Mouse (Mus musculus): Measurements from ENCODE around the gene Cct5. TPM values are rescaled to one million over a fixed set of nuclear protein-coding genes. Genes with fewer than 3 reads are reported as not detected.

The Cct5 gene
- 100 to 1,000 TPM; 233 to 257 TPM for total RNA-seq (2021)

GRCm38 (mm10) chr15:31601646-31602374 lies at the start of gene Cct5, which contains the start of gene Fam173b:
TSS of gene Cct5 (minus strand) at chr15:31601804.
TSS of gene Fam173b (plus strand) at chr15:31601852.
- peak; percentile 99 to 100 for DNase-seq (ENCODE audit: extremely low spot score in 1 of 2, low spot score in 1 of 2)

GRCm38 (mm10) chr15:31650821-31651220 lies 49.2 kb upstream of the Cct5 start:
- DNase-seq (ENCODE audit: extremely low spot score in 1 of 2, low spot score in 1 of 2), result no peak

GRCm38 (mm10) chr15:31649691-31650090 lies 48.1 kb upstream of the Cct5 start:
- no peak for DNase-seq (ENCODE audit: extremely low spot score in 1 of 2, low spot score in 1 of 2)

GRCm38 (mm10) chr15:31647851-31648569 lies 46.4 kb upstream of the Cct5 start:
- no peak for DNase-seq (ENCODE audit: extremely low spot score in 1 of 2, low spot score in 1 of 2)

GRCm38 (mm10) chr15:31647225-31647624 lies 45.6 kb upstream of the Cct5 start:
- no peak for DNase-seq (ENCODE audit: extremely low spot score in 1 of 2, low spot score in 1 of 2)

GRCm38 (mm10) chr15:31636091-31636595 lies 34.5 kb upstream of the Cct5 start:
- DNase-seq (ENCODE audit: extremely low spot score in 1 of 2, low spot score in 1 of 2), result no peak

GRCm38 (mm10) chr15:31634582-31634981 lies 33.0 kb upstream of the Cct5 start:
- DNase-seq (ENCODE audit: extremely low spot score in 1 of 2, low spot score in 1 of 2), result peak; percentile 47 to 51

GRCm38 (mm10) chr15:31632478-31632877 lies 30.9 kb upstream of the Cct5 start:
- DNase-seq (ENCODE audit: extremely low spot score in 1 of 2, low spot score in 1 of 2), result no peak

GRCm38 (mm10) chr15:31631396-31631858 lies 29.8 kb upstream of the Cct5 start:
- DNase-seq (ENCODE audit: extremely low spot score in 1 of 2, low spot score in 1 of 2), result no peak

GRCm38 (mm10) chr15:31629556-31629955 lies 28.0 kb upstream of the Cct5 start:
- DNase-seq (ENCODE audit: extremely low spot score in 1 of 2, low spot score in 1 of 2), result no peak

GRCm38 (mm10) chr15:31628180-31628579 lies 26.6 kb upstream of the Cct5 start:
- no peak for DNase-seq (ENCODE audit: extremely low spot score in 1 of 2, low spot score in 1 of 2)

GRCm38 (mm10) chr15:31627277-31628154 lies 25.9 kb upstream of the Cct5 start:
- DNase-seq (ENCODE audit: extremely low spot score in 1 of 2, low spot score in 1 of 2), result no peak

- peak in 1 of 2 experiments; percentile 30 for DNase-seq (ENCODE audit: extremely low spot score in 1 of 2, low spot score in 1 of 2)
Observed at GRCm38 (mm10) chr15:31619521-31619920, 17.9 kb upstream of the Cct5 start.

GRCm38 (mm10) chr15:31617261-31617660 lies 15.7 kb upstream of the Cct5 start:
- DNase-seq (ENCODE audit: extremely low spot score in 1 of 2, low spot score in 1 of 2), result no peak

- DNase-seq (ENCODE audit: extremely low spot score in 1 of 2, low spot score in 1 of 2), result no peak
Observed at GRCm38 (mm10) chr15:31614666-31615065, 13.1 kb upstream of the Cct5 start.

- DNase-seq (ENCODE audit: extremely low spot score in 1 of 2, low spot score in 1 of 2), result no peak
Observed at GRCm38 (mm10) chr15:31613826-31614453, 12.3 kb upstream of the Cct5 start.

GRCm38 (mm10) chr15:31611976-31612375 lies 10.4 kb upstream of the Cct5 start:
- no peak for DNase-seq (ENCODE audit: extremely low spot score in 1 of 2, low spot score in 1 of 2)

GRCm38 (mm10) chr15:31611027-31611426 lies 9.4 kb upstream of the Cct5 start:
- DNase-seq (ENCODE audit: extremely low spot score in 1 of 2, low spot score in 1 of 2), result peak in 1 of 2 experiments; percentile 41

- no peak for DNase-seq (ENCODE audit: extremely low spot score in 1 of 2, low spot score in 1 of 2)
Observed at GRCm38 (mm10) chr15:31606821-31607220, 5.2 kb upstream of the Cct5 start.

GRCm38 (mm10) chr15:31603113-31603512 lies 1.5 kb upstream of the Cct5 start:
- no peak for DNase-seq (ENCODE audit: extremely low spot score in 1 of 2, low spot score in 1 of 2)
